20 mouse cellular contexts compared by ENCODE assay signal in the genomic region with DNA sequence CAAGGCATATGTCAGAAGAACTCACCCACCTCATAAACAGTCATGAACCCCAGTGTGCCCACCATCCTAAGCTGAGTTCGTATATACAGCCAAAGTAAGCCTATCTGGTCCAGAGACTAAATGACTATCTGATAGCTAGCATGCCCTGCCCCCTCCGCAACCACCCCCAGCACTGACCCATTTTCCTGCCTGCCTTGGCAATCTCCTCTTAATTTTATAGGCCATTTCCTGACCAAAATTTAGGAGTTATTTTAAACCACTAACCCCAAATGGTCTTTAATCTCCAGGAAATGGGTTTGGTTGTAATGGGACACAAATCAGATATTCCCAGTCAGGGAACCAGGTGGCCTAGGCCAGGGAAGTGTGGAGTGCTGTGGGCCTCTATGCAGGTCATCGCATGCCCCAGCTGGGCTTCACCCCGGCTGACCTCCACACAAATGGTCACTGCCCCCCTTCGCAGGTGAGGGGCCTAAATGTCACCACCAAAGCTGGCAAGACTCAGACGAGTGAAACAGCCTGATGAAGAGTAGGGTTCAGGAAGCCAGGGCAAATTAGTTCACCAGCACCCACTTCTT. TPM values are rescaled to one million over a fixed set of nuclear protein-coding genes. Genes with fewer than 3 reads are reported as not detected.
DNase-seq lines count a peak whose midpoint lies in the region; ATAC-seq and TF ChIP-seq lines count a peak whose summit lies in the region.
"Had no signal": no experiment of that assay in that cellular context is flagged by ENCODE, and none has a peak within 500 bp of the region (broad histone marks: within the 10 kb centered on the region; RNA-seq: fewer than 3 reads in every experiment).

No protein-coding gene starts in this region.

- no peak for DNase-seq in gastrocnemius, adult 2 months
- no peak for DNase-seq in gastrocnemius, postnatal 25 days
- peak; percentile 45 for DNase-seq in kidney, adult 11 months
- DNase-seq in kidney, postnatal 10 days = peak; percentile 75
- DNase-seq in kidney, adult 18-20 months = no peak
- DNase-seq in kidney, postnatal 36 days = peak; percentile 63 to 64
- DNase-seq in adrenal gland, postnatal 10 days = no peak
- DNase-seq: adrenal gland, postnatal 14 days; cerebellum, adult 18-20 months; cerebellum, adult 9-11 months; cerebellum, postnatal 36 days; gastrocnemius, postnatal 14 days; heart, postnatal 4 days had no signal

- peaks cover 90% of the 10 kb centered on the region for H3K4me1 ChIP-seq in kidney, embryonic 16.5 days (ENCODE audit: insufficient read depth, low read length)

- H3K36me3 ChIP-seq in kidney, embryonic 16.5 days (ENCODE audit: insufficient read depth, low read length) = 0 out of 2 replicates have a peak, but pooled peaks cover 6% of the 10 kb centered on the region
- H3K36me3 ChIP-seq: forebrain, embryonic 12.5 days had no signal

- H3K9ac ChIP-seq in kidney, embryonic 16.5 days (replicated peaks; ENCODE audit: low read length) = no peak overlapping the region
- H3K9ac ChIP-seq: embryonic facial prominence, embryonic 13.5 days; forebrain, embryonic 12.5 days; hindbrain, embryonic 14.5 days had no signal

- peak overlapping the region; percentile 50 for H3K27ac ChIP-seq in gastrocnemius, adult 2 months
- no peak overlapping the region for H3K27ac ChIP-seq in kidney, embryonic 16.5 days (ENCODE audit: low read length)
- H3K27ac ChIP-seq: embryonic facial prominence, embryonic 13.5 days; forebrain, embryonic 12.5 days; hindbrain, embryonic 14.5 days had no signal

- no peaks in the 10 kb centered on the region for H3K9me3 ChIP-seq in kidney, embryonic 16.5 days (ENCODE audit: low read length)
- H3K9me3 ChIP-seq: embryonic facial prominence, embryonic 13.5 days; forebrain, embryonic 12.5 days had no signal

- no peaks in the 10 kb centered on the region for H3K27me3 ChIP-seq in kidney, embryonic 16.5 days (ENCODE audit: insufficient read depth, low read length)
- H3K27me3 ChIP-seq: embryonic facial prominence, embryonic 13.5 days had no signal

- no peak overlapping the region for H3K4me2 ChIP-seq in kidney, embryonic 16.5 days (replicated peaks; ENCODE audit: low read depth, low read length)
- H3K4me2 ChIP-seq: embryonic facial prominence, embryonic 13.5 days; forebrain, embryonic 12.5 days; heart, embryonic 11.5 days; hindbrain, embryonic 14.5 days had no signal

- peak overlapping the region; percentile 26 for H3K4me3 ChIP-seq in gastrocnemius, adult 2 months
- H3K4me3 ChIP-seq in kidney, embryonic 16.5 days (ENCODE audit: low read length) = no peak overlapping the region
- H3K4me3 ChIP-seq: embryonic facial prominence, embryonic 13.5 days; forebrain, embryonic 12.5 days had no signal

- 50% methylated on average over 6 of the region's 6 CpGs for WGBS in kidney, embryonic 16.5 days

- no peak for ATAC-seq in kidney, embryonic 16.5 days (ENCODE audit: low FRiP score, low TSS enrichment)
- ATAC-seq: forebrain, embryonic 16.5 days had no signal

- intact Hi-C loops in gastrocnemius, adult 2 months (cut with DNase I) = no loop called here

- no peak for TF ChIP-seq CTCF in gastrocnemius, adult 2 months (IDR thresholded peaks at IDR 0.05)

RNA-seq across cellular contexts. Expression of a gene that starts 8.5 kb away (rescaled TPM):
- total RNA-seq in gastrocnemius, adult 2 months (2021) = 10 to 100 TPM; 51.3 to 69.5 TPM
- total RNA-seq in gastrocnemius, postnatal 25 days (2021) = 100 to 1,000 TPM; 101 to 136 TPM
- polyA plus RNA-seq in kidney, embryonic 16.5 days (2015; fragmentation: Nextera tagmentation; extraction: Ambion mirVana) = 121 and 126 TPM in 2 replicates
- total RNA-seq in adrenal gland, postnatal 10 days (2021) = 100 to 1,000 TPM; 322 to 338 TPM

RNA-seq across cellular contexts. Expression of a gene that starts 8.5 kb away (rescaled TPM):
- 100 to 1,000 TPM in 1 of 2 experiments, 10 to 100 TPM in 1; 73.3 to 117 TPM for total RNA-seq in gastrocnemius, adult 2 months (2021)
- 100 to 1,000 TPM; 206 to 284 TPM for total RNA-seq in gastrocnemius, postnatal 25 days (2021)
- polyA plus RNA-seq in kidney, embryonic 16.5 days (2015; fragmentation: Nextera tagmentation; extraction: Ambion mirVana) = 382 and 440 TPM in 2 replicates
- 100 to 1,000 TPM; 677 to 700 TPM for total RNA-seq in adrenal gland, postnatal 10 days (2021)
- total RNA-seq: MEL had no signal

Comparison
In these comparisons a context has a peak if more than half of its experiments do, and no peak if none do; other contexts are left out.
1. DNase-seq: peak in kidney, adult 11 months (single experiment), kidney, postnatal 10 days (single experiment) and kidney, postnatal 36 days (2 of 2); none in gastrocnemius, adult 2 months (single experiment), gastrocnemius, postnatal 25 days (single experiment), kidney, adult 18-20 months (single experiment) and adrenal gland, postnatal 10 days (single experiment).